Mouse (Mus musculus): ENCODE measurements around the gene Efhd1. TPM values are rescaled to one million over a fixed set of nuclear protein-coding genes. Genes with fewer than 3 reads are reported as not detected.

Efhd1 gene
- total RNA-seq, 4 experiments from 2014 or later = 1.7 to 3.4 (median 2.9) TPM

GRCm38 (mm10) chr1:87270204-87270603 is 6.0 kb downstream of the Efhd1 start:
- no peak for DNase-seq (ENCODE audit: low spot score in 2 of 2)

GRCm38 (mm10) chr1:87270641-87271467 is 6.7 kb downstream of the Efhd1 start:
- peak; percentile 61 to 62 for DNase-seq (ENCODE audit: low spot score in 2 of 2)

- DNase-seq (ENCODE audit: low spot score in 2 of 2) = no peak
These were observed 7.4 kb downstream of the Efhd1 start for GRCm38 (mm10) chr1:87271596-87271995.

- DNase-seq (ENCODE audit: low spot score in 2 of 2) = no peak
These were observed 8.3 kb downstream of the Efhd1 start for GRCm38 (mm10) chr1:87272462-87272861.

GRCm38 (mm10) chr1:87273514-87273942 is 9.4 kb downstream of the Efhd1 start:
- DNase-seq (ENCODE audit: low spot score in 2 of 2) = no peak

- no peak for DNase-seq (ENCODE audit: low spot score in 2 of 2)
These were observed 10.0 kb downstream of the Efhd1 start for GRCm38 (mm10) chr1:87274134-87274533.

- DNase-seq (ENCODE audit: low spot score in 2 of 2) = no peak
These were observed 11.0 kb downstream of the Efhd1 start for GRCm38 (mm10) chr1:87275151-87275550.

GRCm38 (mm10) chr1:87276056-87276455 is 11.9 kb downstream of the Efhd1 start:
- no peak for DNase-seq (ENCODE audit: low spot score in 2 of 2)

GRCm38 (mm10) chr1:87280281-87280680 is 16.1 kb downstream of the Efhd1 start:
- DNase-seq (ENCODE audit: low spot score in 2 of 2) = no peak

GRCm38 (mm10) chr1:87281599-87282412 is 17.6 kb downstream of the Efhd1 start:
- no peak for DNase-seq (ENCODE audit: low spot score in 2 of 2)

GRCm38 (mm10) chr1:87282413-87282788 is 18.2 kb downstream of the Efhd1 start:
- DNase-seq (ENCODE audit: low spot score in 2 of 2) = no peak

GRCm38 (mm10) chr1:87283410-87283960 is 19.3 kb downstream of the Efhd1 start:
- no peak for DNase-seq (ENCODE audit: low spot score in 2 of 2)

GRCm38 (mm10) chr1:87287105-87287504 is 22.9 kb downstream of the Efhd1 start:
- DNase-seq (ENCODE audit: low spot score in 2 of 2) = no peak

GRCm38 (mm10) chr1:87291416-87291815 is 27.3 kb downstream of the Efhd1 start:
- no peak for DNase-seq (ENCODE audit: low spot score in 2 of 2)

GRCm38 (mm10) chr1:87292420-87293190 is 28.4 kb downstream of the Efhd1 start:
- peak; percentile 15 to 18 for DNase-seq (ENCODE audit: low spot score in 2 of 2)

GRCm38 (mm10) chr1:87294063-87294710 is 30.0 kb downstream of the Efhd1 start:
- no peak for DNase-seq (ENCODE audit: low spot score in 2 of 2)

GRCm38 (mm10) chr1:87294951-87295350 is 30.8 kb downstream of the Efhd1 start:
- DNase-seq (ENCODE audit: low spot score in 2 of 2) = no peak

GRCm38 (mm10) chr1:87297346-87297925 is 33.3 kb downstream of the Efhd1 start:
- no peak for DNase-seq (ENCODE audit: low spot score in 2 of 2)

GRCm38 (mm10) chr1:87300360-87301286 is 36.5 kb downstream of the Efhd1 start:
- DNase-seq (ENCODE audit: low spot score in 2 of 2) = no peak
